In genomic region chr5:52367866-52368840, GRCm38 (mm10) we compare ENCODE assay signal across 8 mouse cellular contexts. TPM values are rescaled to one million over a fixed set of nuclear protein-coding genes. Genes with fewer than 3 reads are reported as not detected.
DNase-seq lines count a peak whose midpoint lies in the region; ATAC-seq and TF ChIP-seq lines count a peak whose summit lies in the region.

No protein-coding gene starts in this region.

- ATAC-seq in heart, embryonic 14.5 days (ENCODE audit: insufficient number of reproducible peaks, insufficient read depth, low FRiP score, low read depth), result no peak; the same call in 1 of the 2 replicates
- ATAC-seq in midbrain, embryonic 11.5 days (ENCODE audit: low FRiP score), result peak; percentile 60

- TF ChIP-seq EP300 in heart, adult 2 months (IDR thresholded peaks at IDR 0.05; ENCODE audit: insufficient read depth, low read depth, low read length), result no peak

- no peak for TF ChIP-seq POLR2A in heart, adult 2 months (IDR thresholded peaks at IDR 0.05; ENCODE audit: insufficient read depth, low read depth, low read length)

- TF ChIP-seq CTCF in heart, adult 2 months (IDR thresholded peaks at IDR 0.05), result no peak

- no peaks in the 10 kb centered on the region for H3K36me3 ChIP-seq in heart, adult 2 months (ENCODE audit: control insufficient read depth, insufficient read depth, low read length)
- no peaks in the 10 kb centered on the region for H3K36me3 ChIP-seq in heart, embryonic 14.5 days (ENCODE audit: control insufficient read depth, insufficient read depth, low read length)
- no peaks in the 10 kb centered on the region for H3K36me3 ChIP-seq in midbrain, embryonic 11.5 days (ENCODE audit: control insufficient read depth, insufficient read depth, low read length)

- H3K79me2 ChIP-seq in heart, adult 2 months (replicated peaks; ENCODE audit: control insufficient read depth, insufficient read depth, low read length), result no peaks in the 10 kb centered on the region

- H3K27ac ChIP-seq in heart, adult 2 months, result no peak overlapping the region
- H3K27ac ChIP-seq in heart, embryonic 14.5 days (replicated peaks in 1 of 2; ENCODE audit: control insufficient read depth in 1 of 2, insufficient read depth in 1 of 2, low read depth in 2 of 2, low read length in 2 of 2), result no peak overlapping the region
- no peak overlapping the region for H3K27ac ChIP-seq in midbrain, embryonic 11.5 days (ENCODE audit: low read depth, low read length)

- peaks cover under 1% of the 10 kb centered on the region for H3K4me1 ChIP-seq in heart, adult 2 months (ENCODE audit: control insufficient read depth, insufficient read depth, low read length)
- H3K4me1 ChIP-seq in heart, embryonic 14.5 days (ENCODE audit: control insufficient read depth in 2 of 2, insufficient read depth in 2 of 2, low read length in 2 of 2), result peaks cover 6 to 7% of the 10 kb centered on the region in 2 experiments; a peak in 3 of 4 replicates
- H3K4me1 ChIP-seq in midbrain, embryonic 11.5 days (ENCODE audit: control insufficient read depth, insufficient read depth, low read length), result peaks cover 2% of the 10 kb centered on the region; the same call in 1 of the 2 replicates

- H3K4me2 ChIP-seq in heart, embryonic 14.5 days (ENCODE audit: low read length), result peak overlapping the region; percentile 67
- H3K4me2 ChIP-seq in midbrain, embryonic 11.5 days, result peak overlapping the region; percentile 32

- WGBS in heart, adult 2 months, result 48% methylated on average over 63 of the region's 63 CpGs
- 35% methylated on average over 62 of the region's 63 CpGs for WGBS in heart, embryonic 14.5 days
- WGBS in midbrain, embryonic 11.5 days, result 51% methylated on average over 63 of the region's 63 CpGs

- peak; percentile 40 to 51 for DNase-seq in heart, adult 2 months
- DNase-seq in heart, postnatal 25 days (ENCODE audit: low spot score), result no peak
- DNase-seq in cerebellum, postnatal 10 days, result peak; percentile 71 to 74
- peak; percentile 89 for DNase-seq in midbrain, embryonic 11.5 days (ENCODE audit: low spot score, missing footprints)
- DNase-seq in thymus, postnatal 10 days (ENCODE audit: low spot score in 2 of 2), result no peak
- DNase-seq in adrenal gland, adult 8-10 months, result no peak
- DNase-seq in layer of hippocampus, postnatal 36 days, result no peak

- H3K9ac ChIP-seq in heart, adult 2 months (ENCODE audit: low read depth, low read length), result peak overlapping the region; percentile 11; the same call in 1 of the 2 replicates
- H3K9ac ChIP-seq in heart, embryonic 14.5 days (ENCODE audit: low read length), result peak overlapping the region; percentile 54
- H3K9ac ChIP-seq in midbrain, embryonic 11.5 days (ENCODE audit: low read length), result peak overlapping the region; percentile 63

- H3K27me3 ChIP-seq in heart, adult 2 months (ENCODE audit: control insufficient read depth, insufficient read depth, low read length), result no peaks in the 10 kb centered on the region
- H3K27me3 ChIP-seq in heart, embryonic 14.5 days (ENCODE audit: control insufficient read depth, insufficient read depth, low read length), result peaks cover 13% of the 10 kb centered on the region; the same call in 1 of the 2 replicates
- H3K27me3 ChIP-seq in midbrain, embryonic 11.5 days (ENCODE audit: control insufficient read depth, insufficient read depth, low read length), result peaks cover 2% of the 10 kb centered on the region; the same call in 1 of the 2 replicates

- intact Hi-C loops in heart, adult 2 months (cut with DNase I), result no loop called here
- intact Hi-C loops in heart, postnatal 25 days (cut with DNase I), result loop anchor here (10.0 kb wide), 1 partner anchor 253 kb away; no protein-coding TSS in a partner anchor

- peak overlapping the region; percentile 22 for H3K4me3 ChIP-seq in heart, adult 2 months
- H3K4me3 ChIP-seq in heart, embryonic 14.5 days (ENCODE audit: control insufficient read depth in 1 of 2, insufficient read depth in 1 of 2, low read depth in 1 of 2, low read length in 2 of 2), result peak overlapping the region; percentile 34 to 39
- peak overlapping the region; percentile 11; the same call in 1 of the 2 replicates for H3K4me3 ChIP-seq in midbrain, embryonic 11.5 days (ENCODE audit: low read depth, low read length)

- no peaks in the 10 kb centered on the region for H3K9me3 ChIP-seq in heart, embryonic 14.5 days (ENCODE audit: control insufficient read depth, low read length)
- no peaks in the 10 kb centered on the region for H3K9me3 ChIP-seq in midbrain, embryonic 11.5 days (ENCODE audit: control insufficient read depth, low read length)

RNA-seq across cellular contexts. Expression of gene Sod3, which starts 4.6 kb away (rescaled TPM):
- 10 to 100 TPM; 14.8 to 15.1 TPM for total RNA-seq in heart, adult 2 months (2021)
- 31.4 and 42.8 TPM in 2 replicates for polyA plus RNA-seq in heart, adult 2 months (2012; rRNA removed)
- total RNA-seq in heart, postnatal 25 days (2021), result 10 to 100 TPM; 11.2 to 13.7 TPM
- 0.39 and 0.49 TPM in 2 replicates for polyA plus RNA-seq in heart, embryonic 14.5 days (2014; fragmentation: Nextera tagmentation; extraction: Ambion mirVana)
- polyA plus RNA-seq in midbrain, embryonic 11.5 days (2014; fragmentation: Nextera tagmentation; extraction: Ambion mirVana), result 0.74 and 0.75 TPM in 2 replicates
- total RNA-seq in adrenal gland, adult 8-10 months (2022), result 100 to 1,000 TPM; 166 to 277 (median 208) TPM
- 1 to 10 TPM; 4.8 to 5.7 TPM for total RNA-seq in layer of hippocampus, postnatal 36 days (2021)

Comparison
In these comparisons a context has a peak if more than half of its experiments do, and no peak if none do; other contexts are left out.
1. DNase-seq: peak in heart, adult 2 months (2 of 2), cerebellum, postnatal 10 days (2 of 2) and midbrain, embryonic 11.5 days (single experiment); none in heart, postnatal 25 days (single experiment), thymus, postnatal 10 days (0 of 2), adrenal gland, adult 8-10 months (single experiment) and layer of hippocampus, postnatal 36 days (0 of 2).
2. H3K9ac ChIP-seq: peak in every context shown above with its lines; median percentile 63 in midbrain, embryonic 11.5 days; 54 in heart, embryonic 14.5 days; 11 in heart, adult 2 months.
3. RNA of gene Sod3, which starts 4.6 kb away (total RNA-seq): 166 to 277 TPM in adrenal gland, adult 8-10 months; 14.8 to 15.1 TPM in heart, adult 2 months, 11.2 to 13.7 TPM in heart, postnatal 25 days and 4.8 to 5.7 TPM in layer of hippocampus, postnatal 36 days; every median in the first group is over 10 times any median in the second.
4. Peak in every context shown above with its lines, with median percentiles within 50 percentile points of each other: H3K4me3 ChIP-seq.